Mouse (Mus musculus): ENCODE data around the gene Acoxl.

Acoxl gene

DNA sequence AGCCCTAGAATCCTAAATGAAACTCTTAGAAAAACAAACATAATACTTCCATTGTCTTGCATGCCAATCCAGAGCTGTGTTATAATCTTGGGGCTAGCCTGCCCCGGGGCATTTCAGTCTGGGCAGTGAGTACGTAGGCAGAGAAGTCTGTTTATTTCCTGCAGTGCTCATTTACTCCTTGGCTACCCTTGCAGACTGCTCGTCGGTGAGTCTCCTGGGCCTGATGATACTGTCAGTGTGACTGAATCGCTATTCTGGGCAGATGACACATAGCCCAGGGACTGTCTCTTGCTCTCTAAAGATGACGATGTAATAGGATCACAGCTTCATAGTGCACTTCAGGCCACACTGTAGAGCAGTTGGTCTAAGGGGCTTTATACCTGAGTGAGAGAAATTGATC is 56.2 kb downstream of the Acoxl start:
- DNase-seq (ENCODE audit: low read depth, low spot score) = no peak

DNA sequence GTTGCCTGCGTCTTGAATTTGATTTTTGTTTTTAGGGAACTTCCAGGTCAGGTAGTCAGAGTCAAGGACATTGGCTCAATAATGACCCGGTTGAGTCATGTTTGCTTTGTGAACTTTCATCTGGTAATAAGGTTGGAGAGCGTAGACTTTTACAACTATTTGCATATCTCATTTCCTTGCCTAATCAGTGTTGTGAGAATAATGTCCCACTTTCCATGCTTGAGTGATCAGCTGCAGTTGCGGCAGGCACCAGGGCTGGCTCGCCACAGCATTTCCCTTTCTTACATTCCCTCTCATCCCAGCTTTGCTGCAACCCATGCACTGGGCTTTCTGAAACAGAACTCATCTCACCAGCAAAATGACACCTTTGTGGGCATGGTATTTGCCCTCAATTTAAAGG is 59.0 kb downstream of the Acoxl start:
- no peak for DNase-seq (ENCODE audit: low read depth, low spot score)

DNA sequence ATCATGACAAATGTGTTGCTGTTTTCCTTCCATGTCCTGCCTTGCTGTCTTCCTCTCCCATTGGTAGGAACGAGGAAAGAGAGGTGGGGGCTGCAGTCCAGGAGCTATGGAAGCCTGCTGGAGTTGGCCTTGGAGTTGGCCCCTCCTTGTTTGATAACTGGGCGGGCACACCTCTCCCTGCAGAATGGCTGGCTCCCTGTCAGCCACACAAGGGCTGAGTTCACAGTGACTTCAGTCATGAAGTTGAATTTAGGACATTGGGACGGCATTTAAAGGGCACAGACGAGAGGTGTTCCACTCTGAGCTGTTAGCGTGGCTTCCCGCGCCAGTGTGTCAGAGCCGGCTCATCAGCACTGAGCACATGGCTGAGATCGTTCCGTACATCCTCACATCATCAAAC is 66.2 kb downstream of the Acoxl start:
- DNase-seq (ENCODE audit: low read depth, low spot score) = no peak

DNA sequence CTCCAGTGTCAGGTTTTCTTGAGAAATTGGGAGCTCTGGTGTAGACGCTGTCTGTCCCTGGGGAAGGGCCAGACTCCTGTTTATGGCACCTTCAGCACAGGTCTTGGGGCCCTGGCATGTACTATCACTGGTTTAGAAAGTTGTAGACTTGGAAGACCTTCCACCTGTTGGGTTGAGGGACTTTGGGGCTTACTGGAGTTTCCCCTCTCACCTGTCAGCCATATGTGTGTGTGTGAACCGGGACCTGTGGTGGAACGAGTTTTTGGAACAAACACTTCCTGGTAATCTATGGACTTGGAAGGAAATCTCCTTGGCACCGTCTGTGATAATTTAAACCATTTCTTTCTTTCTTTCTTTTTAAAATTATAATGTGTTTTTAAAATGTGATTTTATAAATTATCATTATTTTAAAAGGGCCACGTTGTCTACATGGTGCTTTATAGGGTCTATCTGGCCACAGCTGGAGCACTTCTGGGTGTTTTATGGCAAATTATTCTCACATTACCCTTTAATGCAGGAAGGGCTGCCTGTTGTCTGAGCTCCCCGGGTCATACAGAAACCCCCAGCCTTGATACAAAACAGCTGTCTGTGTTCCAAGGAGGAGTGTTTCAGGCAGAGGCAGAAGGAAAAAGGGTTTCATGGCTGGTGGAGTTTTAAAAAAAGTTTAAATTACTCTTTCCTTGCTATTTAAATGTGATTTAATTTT is 68.5 kb downstream of the Acoxl start:
- no peak for DNase-seq (ENCODE audit: low read depth, low spot score)

DNA sequence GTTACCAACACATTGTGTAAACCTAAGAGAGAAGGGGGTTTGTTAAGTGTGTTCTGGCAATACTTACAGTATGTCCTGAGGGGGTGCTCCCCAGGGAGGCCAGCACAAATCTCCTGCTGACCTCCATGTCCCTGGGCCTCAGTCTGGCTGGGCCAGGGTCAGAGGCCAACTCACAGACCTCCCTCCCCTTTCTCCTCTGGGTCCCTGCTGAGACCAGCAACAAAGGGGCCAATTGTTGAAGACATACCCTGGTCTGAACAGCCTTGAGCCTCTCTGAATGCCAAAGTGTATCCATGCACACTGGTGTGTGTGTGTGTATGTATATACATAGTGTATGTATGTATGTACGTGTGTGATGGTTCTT is 69.0 kb downstream of the Acoxl start:
- DNase-seq (ENCODE audit: low read depth, low spot score) = no peak

DNA sequence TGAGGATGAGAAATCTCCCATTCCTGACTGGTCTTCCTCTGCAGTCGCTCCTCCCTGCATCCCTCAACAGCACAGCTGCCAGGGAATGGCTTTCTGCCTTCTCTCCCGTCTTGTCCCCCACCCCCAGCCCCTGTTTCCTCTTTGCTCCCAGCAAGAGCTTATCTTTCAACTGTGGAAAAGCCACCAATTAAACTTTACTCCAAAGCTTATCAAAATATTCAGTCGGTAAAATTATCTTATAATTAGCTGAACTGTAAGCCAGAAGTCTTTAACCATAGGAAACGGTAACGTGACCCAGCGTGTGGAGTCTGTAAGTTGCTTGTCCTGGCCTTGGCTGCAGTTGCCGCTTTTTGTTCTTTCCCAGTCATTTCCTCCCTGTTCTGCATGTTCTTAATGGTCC is 70.2 kb downstream of the Acoxl start:
- DNase-seq (ENCODE audit: low read depth, low spot score) = no peak

DNA sequence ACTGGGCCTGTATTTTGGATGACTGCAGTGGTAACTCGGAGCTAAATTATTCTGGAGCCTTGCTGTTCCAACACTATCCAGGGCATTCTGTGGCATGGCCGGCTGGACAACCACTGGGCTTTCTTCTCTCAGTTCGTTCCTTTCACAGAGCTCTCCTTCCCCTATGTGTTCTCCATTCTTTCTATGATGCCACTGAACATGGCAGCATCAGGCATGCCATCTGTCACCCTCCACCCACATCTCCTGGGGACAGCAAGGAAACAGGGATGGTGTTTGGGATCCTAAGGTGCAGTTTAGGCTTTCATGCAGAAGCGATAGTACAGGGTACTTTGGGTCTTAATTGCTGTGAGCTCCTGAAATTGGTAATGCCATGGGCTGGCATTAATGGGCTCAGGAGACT is 71.1 kb downstream of the Acoxl start:
- DNase-seq (ENCODE audit: low read depth, low spot score) = no peak

DNA sequence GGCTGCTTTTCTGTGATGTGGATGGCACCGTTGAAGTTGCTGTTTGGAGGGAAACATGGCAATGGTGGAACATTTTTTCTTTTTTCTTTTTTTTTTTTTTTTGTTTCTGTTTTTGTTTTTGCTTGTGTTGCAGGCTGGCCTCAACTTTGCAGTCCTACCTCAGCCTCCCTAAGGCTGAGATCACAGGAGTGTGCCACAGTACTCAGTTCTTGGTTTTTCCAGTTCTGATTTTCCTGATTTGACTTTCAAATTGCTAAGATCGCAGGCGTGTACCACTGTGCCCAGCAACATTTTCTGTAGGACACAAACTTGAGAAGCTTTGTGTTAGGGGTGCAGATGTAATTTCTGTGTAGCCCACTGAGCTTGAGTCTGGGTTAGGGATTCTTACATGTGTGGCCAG is 72.9 kb downstream of the Acoxl start:
- DNase-seq (ENCODE audit: low read depth, low spot score) = no peak

DNA sequence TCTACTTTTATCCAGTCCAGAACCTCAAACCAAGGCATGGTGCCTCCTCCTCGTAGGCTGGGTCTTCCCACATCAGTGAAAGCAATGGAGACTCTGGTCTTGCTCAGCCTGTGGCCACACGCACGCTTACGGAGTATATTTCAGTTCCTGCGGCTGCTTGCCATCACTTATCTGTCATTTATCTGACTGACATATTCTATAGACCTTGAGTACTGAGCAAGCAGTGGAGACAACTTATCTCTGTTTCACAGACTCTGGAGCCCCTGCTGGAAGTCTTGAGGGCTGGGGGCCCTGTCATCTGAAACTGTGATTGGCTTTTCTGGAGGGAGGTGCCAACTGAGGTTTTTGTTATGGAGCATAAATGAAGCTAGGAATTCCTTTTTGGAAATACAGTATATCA is 75.4 kb downstream of the Acoxl start:
- DNase-seq (ENCODE audit: low read depth, low spot score) = no peak

DNA sequence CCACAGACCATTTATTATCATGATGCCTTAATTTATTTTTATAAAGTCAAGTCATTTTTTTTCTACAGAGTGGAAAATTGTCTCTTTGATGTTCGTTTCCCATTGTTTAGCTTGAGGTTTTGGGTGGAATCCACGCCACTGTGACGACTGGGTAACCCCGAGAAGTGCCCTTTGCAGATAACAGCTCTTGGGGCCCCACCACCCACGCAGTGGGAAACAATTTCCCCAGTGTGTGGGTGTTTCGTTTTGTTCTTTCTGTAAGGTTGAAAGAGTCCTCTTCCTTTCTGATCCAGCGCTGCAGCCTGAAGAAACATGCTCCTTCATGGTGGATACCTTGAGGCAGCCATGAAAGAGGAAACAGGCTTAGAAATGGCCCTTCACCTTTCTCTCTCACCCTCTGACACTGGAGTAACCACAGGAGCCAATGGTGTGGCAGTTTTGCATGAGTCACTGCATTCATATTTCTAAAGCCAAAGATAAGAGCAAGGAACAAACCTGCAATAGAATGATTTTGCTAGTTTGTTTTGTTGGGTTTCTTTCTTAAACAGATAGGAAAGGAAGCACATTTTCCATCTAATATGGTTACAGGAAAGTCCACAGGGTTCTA is 78.2 kb downstream of the Acoxl start:
- peak; percentile 89 for DNase-seq (ENCODE audit: low read depth, low spot score)

DNA sequence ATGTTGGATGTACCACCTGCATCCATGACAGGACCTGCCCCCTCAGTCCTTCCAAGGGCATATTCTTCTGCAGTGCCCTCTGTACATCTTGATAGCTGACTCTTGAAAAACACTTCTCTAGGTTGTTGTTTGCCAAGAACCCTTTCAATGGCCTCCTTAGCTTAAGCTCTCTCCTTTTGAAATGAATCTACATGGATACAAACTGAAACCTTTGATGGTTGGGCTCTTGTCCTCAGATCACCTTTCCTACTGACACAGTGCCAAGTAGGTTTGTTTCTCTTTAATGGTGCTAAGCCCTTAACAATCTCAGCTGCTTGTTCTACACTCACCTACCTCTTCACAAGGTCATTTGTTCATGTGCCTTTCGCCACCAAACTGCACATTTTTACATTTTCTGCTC is 81.1 kb downstream of the Acoxl start:
- no peak for DNase-seq (ENCODE audit: low read depth, low spot score)

DNA sequence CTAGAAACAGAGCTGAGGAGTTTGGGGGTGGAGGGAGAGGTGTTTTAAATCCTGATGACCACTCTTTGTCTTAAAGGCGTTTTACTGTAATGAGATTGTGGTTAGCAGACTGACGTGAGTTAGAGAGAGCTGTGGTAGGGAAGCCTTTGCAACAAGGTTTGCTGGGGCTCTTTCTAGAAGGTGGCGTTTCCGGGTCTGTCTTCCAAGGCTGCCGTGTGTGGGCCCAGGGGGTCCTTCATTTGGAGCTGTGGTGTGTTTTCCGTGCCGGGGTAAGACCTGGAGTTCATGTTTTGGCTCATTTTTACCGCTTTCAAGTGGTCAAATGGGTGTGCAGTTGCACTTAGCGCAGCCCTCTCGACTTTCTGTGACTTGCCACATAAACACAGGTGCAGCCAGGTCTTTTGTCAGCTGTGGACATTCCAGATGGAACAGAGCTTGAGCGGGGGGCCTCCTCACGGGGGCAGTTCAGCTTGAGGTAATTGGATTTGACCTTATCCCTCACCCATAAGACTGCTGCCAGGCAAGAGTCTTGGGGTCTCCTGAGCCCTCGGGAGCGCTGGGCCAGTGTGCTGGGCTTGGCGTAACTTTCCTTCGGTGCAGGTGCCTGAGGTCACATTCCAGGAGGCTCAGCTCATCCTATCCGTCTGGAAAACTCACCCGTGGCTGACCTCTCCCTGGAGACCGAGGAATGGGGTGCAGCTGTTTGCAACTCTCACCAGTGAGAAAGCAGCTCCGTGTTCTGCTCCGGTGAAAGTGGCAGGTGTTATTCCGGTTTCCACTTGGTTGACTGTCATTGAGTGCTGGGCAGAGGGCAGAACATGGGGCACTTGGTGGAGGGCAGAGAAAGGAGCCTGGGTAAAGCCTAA is 83.6 kb downstream of the Acoxl start:
- DNase-seq (ENCODE audit: low read depth, low spot score) = peak; percentile 62

DNA sequence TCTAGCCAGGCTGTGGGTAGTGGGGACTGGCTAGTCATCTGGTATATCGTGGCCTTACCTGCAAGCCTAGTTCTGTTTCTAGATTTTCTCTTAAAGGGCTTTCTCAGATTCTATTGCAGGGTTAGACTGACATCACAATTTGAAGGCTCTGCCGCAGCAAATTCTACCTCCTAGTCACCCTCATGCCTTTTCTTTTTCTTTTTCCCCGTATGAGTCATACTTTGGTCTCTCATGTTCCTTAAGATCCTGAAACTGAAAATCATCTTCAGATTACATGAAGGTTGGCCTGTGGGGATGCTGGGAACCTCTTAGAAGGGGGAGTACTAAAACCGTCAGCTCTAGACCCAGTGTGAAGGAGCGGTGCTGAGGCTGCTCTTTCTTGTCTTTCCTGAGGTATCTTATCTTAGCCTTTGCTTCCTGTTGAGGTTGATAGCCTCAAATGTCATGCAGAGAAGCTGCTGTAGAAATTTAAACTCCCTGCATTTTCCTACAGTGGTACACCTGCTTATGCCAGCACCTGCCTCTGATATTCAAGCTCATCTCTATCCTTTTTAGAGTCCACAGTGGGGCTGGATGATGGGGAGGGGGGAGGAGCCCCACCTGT is 84.5 kb downstream of the Acoxl start:
- peak; percentile 72 for DNase-seq (ENCODE audit: low read depth, low spot score)

DNA sequence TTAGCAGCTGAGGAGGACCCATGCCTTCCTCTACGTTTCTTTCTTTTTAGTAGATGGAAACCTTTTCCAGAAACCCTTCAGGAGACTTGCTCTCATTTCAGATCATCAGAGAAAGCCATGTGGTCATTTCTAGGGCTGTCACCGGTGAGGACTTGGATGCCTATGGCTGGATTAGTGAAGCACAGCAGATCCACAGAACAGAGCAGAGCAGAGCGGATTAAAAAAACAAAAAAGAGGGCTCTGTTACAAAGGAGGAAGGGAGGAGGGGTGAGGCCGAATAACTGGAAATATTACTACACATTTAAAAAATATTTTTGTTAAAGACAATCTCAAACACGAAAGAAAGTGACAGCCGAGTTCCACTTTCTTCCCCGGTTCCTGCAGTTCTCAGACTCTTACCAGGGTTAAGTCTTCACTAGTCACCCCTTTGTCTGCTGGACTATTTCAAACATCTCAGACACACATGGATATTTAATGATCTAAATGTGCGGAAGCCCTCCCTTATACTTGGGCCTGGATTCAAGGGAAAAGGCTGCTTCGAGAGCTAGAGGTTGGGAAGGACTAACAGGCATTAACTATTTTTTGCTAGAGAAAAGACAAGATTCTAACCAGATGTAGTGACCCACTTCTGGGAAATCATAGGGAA is 88.1 kb downstream of the Acoxl start:
- no peak for DNase-seq (ENCODE audit: low read depth, low spot score)

DNA sequence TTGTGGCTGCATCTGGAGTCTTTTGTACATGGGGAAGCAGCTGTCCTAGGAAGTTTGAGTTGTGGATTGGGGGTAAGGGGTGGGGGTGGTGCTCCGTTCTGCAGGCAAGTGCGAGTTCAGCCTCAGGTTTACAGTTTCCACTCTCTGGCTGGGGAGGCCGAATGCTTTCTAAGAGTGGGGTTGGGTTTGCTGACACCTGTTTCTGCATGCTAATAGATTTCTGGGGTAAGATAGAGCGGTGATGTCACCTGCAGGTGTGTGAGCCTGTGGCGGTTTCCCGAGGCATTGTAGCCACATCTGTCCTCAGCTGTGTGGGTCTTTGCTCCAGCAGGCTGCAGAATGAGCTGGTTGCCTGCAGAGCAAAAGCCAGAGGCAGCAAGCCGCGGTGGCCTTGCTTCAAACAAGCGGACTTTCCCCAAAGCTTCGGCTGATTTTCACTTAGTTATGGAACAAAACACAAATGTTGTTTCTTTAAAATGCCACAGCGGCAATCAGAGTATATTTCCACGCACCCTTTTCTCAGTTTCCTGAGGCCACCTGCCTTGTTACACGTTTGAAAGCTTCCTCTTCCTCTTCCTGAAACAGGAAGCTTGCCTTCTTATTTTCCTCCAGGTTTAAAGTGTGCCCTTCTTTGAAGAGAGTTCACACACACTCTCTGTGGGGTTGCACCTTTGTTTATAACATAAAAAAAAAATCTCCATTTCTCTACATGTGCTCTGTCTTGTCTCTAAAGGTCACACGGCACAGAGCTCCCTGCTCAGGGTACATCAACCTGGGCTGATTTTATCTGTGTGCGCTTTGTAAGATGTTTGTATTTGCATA is 89.0 kb downstream of the Acoxl start:
- peak; percentile 82 for DNase-seq (ENCODE audit: low read depth, low spot score)

DNA sequence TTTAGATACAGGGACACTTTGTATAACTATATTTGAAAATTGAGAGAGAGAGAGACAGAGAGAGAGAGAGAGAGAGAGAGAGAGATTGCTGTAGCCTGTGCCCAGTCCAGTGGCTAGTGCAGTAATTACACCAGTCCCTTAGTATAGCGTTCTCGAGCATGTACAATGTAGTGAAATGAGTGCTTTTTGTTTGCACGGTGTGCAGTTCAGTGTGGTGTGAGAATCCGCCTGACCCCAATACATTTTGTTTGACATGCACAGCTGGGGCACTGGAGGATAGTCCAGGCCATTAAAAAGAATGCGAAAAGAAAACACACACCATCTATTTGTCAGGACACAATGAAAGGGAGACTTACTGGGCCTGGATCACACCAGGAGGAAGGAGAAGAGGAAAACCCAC is 89.6 kb downstream of the Acoxl start:
- no peak for DNase-seq (ENCODE audit: low read depth, low spot score)

DNA sequence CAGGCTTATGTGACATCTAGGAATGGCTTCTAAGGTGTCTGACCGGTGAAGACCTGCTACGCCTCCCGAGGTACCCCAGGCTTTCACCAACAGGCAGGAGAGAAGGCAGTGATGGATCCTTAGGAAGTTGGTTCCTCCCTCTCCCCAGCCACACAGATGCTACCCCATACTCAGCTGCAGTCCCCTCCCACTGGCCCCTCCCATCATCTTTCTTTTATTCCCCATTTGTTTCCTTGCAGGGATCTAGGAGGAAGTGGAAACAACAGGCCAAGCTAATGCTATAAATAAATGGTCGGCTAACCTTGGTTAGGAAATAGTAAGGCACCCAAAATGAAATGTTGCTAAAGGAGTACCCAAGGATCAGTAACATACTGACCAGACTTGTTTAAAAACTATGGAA is 90.2 kb downstream of the Acoxl start:
- no peak for DNase-seq (ENCODE audit: low read depth, low spot score)

DNA sequence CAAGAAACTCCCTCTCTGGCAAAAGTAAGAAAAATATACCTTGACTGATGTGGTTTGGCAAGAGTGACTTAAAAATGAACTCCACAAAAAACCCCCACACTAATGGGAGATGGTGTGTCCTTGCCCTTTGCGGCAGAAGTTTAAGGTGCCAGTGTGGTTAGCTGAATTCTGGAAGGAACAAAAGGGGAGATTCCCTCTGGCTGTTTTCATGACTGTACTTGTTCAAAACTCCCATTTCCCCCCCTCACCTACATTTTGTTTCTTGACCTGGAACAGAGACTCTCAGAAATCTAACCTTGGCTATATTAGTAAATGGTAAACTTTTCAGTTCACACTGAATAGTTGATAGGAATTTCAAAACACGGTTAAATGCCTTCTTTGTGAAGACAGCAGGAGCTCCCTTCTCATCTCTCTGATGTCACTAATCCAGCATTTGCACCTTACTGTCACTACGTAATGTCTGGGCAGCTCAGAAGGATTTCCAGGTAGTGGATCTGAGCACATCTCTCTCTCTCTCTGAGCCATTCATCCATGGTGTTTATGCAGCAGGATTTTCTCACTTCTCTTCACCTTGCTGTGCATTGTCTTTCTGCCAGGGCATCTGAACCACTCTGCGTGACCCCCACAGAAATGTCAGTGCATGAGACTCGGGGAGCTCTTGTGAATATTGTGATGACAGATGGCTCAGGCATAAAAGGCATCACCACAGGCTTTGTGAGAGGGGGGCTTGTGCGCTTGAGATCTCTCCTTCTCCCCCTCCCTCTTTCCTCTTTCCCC is 91.5 kb downstream of the Acoxl start:
- DNase-seq (ENCODE audit: low read depth, low spot score) = no peak

DNA sequence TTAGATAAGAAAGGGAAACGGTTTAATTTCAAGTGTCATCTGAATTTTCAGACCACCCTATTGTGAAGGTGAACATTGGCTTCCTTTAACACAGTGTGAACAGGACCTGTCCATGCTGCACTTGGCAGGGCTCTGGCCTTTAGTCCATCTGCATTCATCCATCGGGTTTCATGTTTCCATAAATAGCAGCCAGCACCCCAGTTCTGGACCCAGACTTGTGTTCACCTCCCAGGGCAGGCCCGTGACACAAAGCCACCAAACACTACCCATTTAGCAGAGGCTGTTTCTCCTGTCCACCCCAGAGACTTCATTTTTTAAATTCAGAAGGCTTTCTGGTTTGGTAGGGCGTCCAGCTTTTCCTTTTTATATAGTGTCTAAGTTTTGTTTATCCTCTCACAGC is 92.9 kb downstream of the Acoxl start:
- DNase-seq (ENCODE audit: low read depth, low spot score) = no peak

DNA sequence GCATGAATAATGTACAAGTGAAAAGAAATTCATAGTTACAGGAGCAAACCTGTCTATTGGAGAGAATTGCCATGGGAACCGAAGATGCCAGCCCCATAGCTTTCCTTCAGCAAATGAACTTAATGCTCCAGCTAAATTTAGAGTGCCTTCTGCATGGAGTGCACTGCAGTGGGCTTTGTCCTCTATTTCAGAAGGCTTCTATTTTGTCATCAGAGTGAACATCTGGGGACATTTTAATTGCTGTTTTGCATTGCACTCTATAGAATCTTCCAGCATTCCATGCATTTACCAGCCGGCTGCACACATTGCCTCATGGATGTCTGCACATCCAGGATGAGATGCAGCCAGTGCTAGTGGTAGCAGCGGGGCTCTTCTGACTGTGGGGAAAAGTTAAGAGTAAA is 94.9 kb downstream of the Acoxl start:
- DNase-seq (ENCODE audit: low read depth, low spot score) = no peak
